Mouse (Mus musculus) G1E (cell line): ENCODE data around the gene Zfp961.

ENCODE experiments used
- CTCF ChIP-seq: IDR thresholded peaks from 2 replicates; pipeline ENCODE4 v1.5.1; 2012; ENCODE audit warnings: low read depth, low read length, inconsistent platforms, mixed read lengths
- GATA1 ChIP-seq: IDR thresholded peaks from 2 replicates; pipeline ENCODE4 v1.6.1; 2012; ENCODE audit warnings: borderline replicate concordance, low read length, inconsistent platforms, mixed read lengths
- GATA2 ChIP-seq: IDR thresholded peaks from 2 replicates; pipeline ENCODE4 v1.6.1; 2012; ENCODE audit warnings: low read depth, low read length, inconsistent platforms, borderline replicate concordance
- TAL1 ChIP-seq: conservative IDR thresholded peaks from 2 replicates; pipeline ENCODE4 v1.6.1; 2012; ENCODE audit warnings: low read depth, low read length, inconsistent platforms, mixed read lengths

GRCm38 (mm10) chr8:71971945-71972344 is 21.1 kb downstream of the Zfp961 start:
- peak; percentile 78 for TF ChIP-seq CTCF
- TF ChIP-seq TAL1: no peak
- TF ChIP-seq GATA1: no peak
- TF ChIP-seq GATA2: no peak
